Mouse (Mus musculus): Measurements from ENCODE around the gene March9. TPM values are rescaled to one million over a fixed set of nuclear protein-coding genes. Genes with fewer than 3 reads are reported as not detected.
"Not testable (repeated sequence)": the region's sequence is repeated elsewhere in the genome, so short reads cannot be mapped to it uniquely, and the experiment has no call there.

Gene March9
- polyA plus RNA-seq, 1 experiment from 2014 or later = 1.1 TPM

GRCm38 (mm10) chr10:127077515-127077914 lies 17.5 kb upstream of the March9 start:
- Histone ChIP-seq H3K9me3 (0 out of 2 replicates have a peak, but pooled peaks cover 3% of the 10 kb centered on the region), H3K4me3 (peak overlapping the region; percentile 68), H3K36me3 (replicated peaks) (no peaks in the 10 kb centered on the region), H3K4me1 (peaks cover 59% of the 10 kb centered on the region), H3K27me3 (ENCODE audit: poor library complexity, severe bottlenecking) (peaks cover 75% of the 10 kb centered on the region), H3K27ac (0 out of 2 replicates have a peak overlapping the region, but pooled peaks have one; percentile 25)
- WGBS = 5% methylated on average over 10 of the region's 10 CpGs
- no peak for DNase-seq (ENCODE audit: extremely low spot score, low spot score)

DNA sequence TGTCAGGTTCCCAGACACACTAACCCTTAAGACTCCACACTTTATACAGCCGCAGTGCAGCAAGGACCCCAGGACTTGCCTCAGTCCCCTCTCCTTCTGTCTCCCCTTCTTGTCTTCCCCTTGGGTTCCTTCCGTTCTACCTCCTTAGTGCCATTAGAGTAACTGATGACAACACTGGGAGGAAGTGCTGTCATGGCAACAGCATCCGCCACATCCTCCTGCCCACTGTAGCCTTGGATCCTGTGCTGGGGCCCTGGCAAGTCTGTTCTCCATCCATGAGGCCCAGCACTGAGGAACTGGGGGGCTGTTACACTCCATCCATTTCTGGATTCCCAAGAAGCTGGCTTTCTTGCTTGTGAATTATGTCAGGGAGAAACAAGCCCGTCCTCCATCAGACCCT lies 16.1 kb upstream of the March9 start:
- peaks cover 50% of the 10 kb centered on the region for H3K4me1 ChIP-seq

DNA sequence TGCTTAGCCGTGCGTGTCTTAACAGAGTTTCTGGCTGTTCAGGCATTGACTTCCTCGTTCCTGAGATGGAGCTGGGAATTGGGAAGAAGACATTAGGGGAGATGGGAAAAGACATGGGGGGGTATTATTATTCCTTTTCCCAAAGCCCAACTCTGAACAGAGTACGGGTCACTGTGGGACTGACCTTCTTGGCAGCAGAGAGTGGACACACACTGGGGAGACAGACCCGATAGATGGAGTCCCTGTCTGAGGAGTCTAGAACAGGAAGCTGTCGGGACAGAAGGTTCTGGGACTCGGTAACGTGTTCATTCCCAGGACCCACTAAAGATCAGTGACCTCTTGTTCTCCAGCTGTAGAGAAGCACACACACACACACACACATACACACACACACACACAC lies 15.7 kb upstream of the March9 start:
- H3K36me3 ChIP-seq (replicated peaks) = no peaks in the 10 kb centered on the region
- no peak overlapping the region for H3K4me3 ChIP-seq
- peaks cover 50% of the 10 kb centered on the region for H3K4me1 ChIP-seq
- H3K27me3 ChIP-seq (ENCODE audit: poor library complexity, severe bottlenecking) = peaks cover 56% of the 10 kb centered on the region
- WGBS = 76% methylated on average over 8 of the region's 8 CpGs
- H3K27ac ChIP-seq = no peak overlapping the region
- no peak for DNase-seq (ENCODE audit: extremely low spot score, low spot score)
- 0 out of 2 replicates have a peak, but pooled peaks cover 3% of the 10 kb centered on the region for H3K9me3 ChIP-seq

More for the DNA sequence above, 16.1 kb upstream of the March9 start:
- Histone ChIP-seq H3K9me3 (0 out of 2 replicates have a peak, but pooled peaks cover 3% of the 10 kb centered on the region), H3K4me3 (no peak overlapping the region), H3K36me3 (replicated peaks) (no peaks in the 10 kb centered on the region), H3K27me3 (ENCODE audit: poor library complexity, severe bottlenecking) (peaks cover 60% of the 10 kb centered on the region), H3K27ac (no peak overlapping the region)
- DNase-seq (ENCODE audit: extremely low spot score, low spot score) = no peak
- WGBS = 58% methylated on average over 4 of the region's 4 CpGs

GRCm38 (mm10) chr10:127075080-127075479 lies 15.1 kb upstream of the March9 start, which contains the start of gene Agap2:
Gene Agap2 (plus strand): TSS chr10:127075284.
- Histone ChIP-seq H3K4me3 (no peak within 1 kb of the TSS), H3K9me3 (0 out of 2 replicates have a peak, but pooled peaks cover 1% of the 10 kb centered on the region), H3K27me3 (ENCODE audit: poor library complexity, severe bottlenecking) (peaks cover 50% of the 10 kb centered on the region), H3K36me3 (replicated peaks) (no peaks in the 10 kb centered on the region), H3K4me1 (peaks cover 46% of the 10 kb centered on the region), H3K27ac (no peak within 1 kb of the TSS)
- WGBS = 79% methylated on average over 9 of the region's 9 CpGs
- no peak for DNase-seq (ENCODE audit: extremely low spot score, low spot score)

- DNase-seq (ENCODE audit: extremely low spot score, low spot score) = no peak
- Histone ChIP-seq H3K27me3 (ENCODE audit: poor library complexity, severe bottlenecking) (peaks cover 39% of the 10 kb centered on the region), H3K27ac (no peak overlapping the region), H3K9me3 (no peaks in the 10 kb centered on the region), H3K4me3 (no peak overlapping the region), H3K4me1 (peaks cover 43% of the 10 kb centered on the region), H3K36me3 (replicated peaks) (no peaks in the 10 kb centered on the region)
- 98% methylated on average over 1 of the region's 1 CpGs for WGBS
Observed at GRCm38 (mm10) chr10:127073981-127074380, 14.0 kb upstream of the March9 start.

- not testable (repeated sequence) for H3K9me3 ChIP-seq; H3K4me3 ChIP-seq; H3K27ac ChIP-seq; DNase-seq (ENCODE audit: extremely low spot score, low spot score); H3K36me3 ChIP-seq (replicated peaks)
- H3K27me3 ChIP-seq (ENCODE audit: poor library complexity, severe bottlenecking) = peaks cover 29% of the 10 kb centered on the region
- WGBS = 92% methylated on average over 2 of the region's 2 CpGs
- H3K4me1 ChIP-seq = peaks cover 43% of the 10 kb centered on the region
Observed at GRCm38 (mm10) chr10:127072969-127073368, 13.0 kb upstream of the March9 start.

GRCm38 (mm10) chr10:127072270-127072669 lies 12.3 kb upstream of the March9 start:
- H3K36me3 ChIP-seq (replicated peaks) = peaks cover 16% of the 10 kb centered on the region
- not testable (repeated sequence) for H3K4me3 ChIP-seq; H3K9me3 ChIP-seq; H3K27ac ChIP-seq; DNase-seq (ENCODE audit: extremely low spot score, low spot score)
- peaks cover 22% of the 10 kb centered on the region for H3K27me3 ChIP-seq (ENCODE audit: poor library complexity, severe bottlenecking)
- 89% methylated on average over 4 of the region's 4 CpGs for WGBS
- H3K4me1 ChIP-seq = peaks cover 43% of the 10 kb centered on the region

GRCm38 (mm10) chr10:127071203-127071602 lies 11.2 kb upstream of the March9 start:
- Histone ChIP-seq H3K27me3 (ENCODE audit: poor library complexity, severe bottlenecking) (peaks cover 12% of the 10 kb centered on the region; the same call in 1 of the 2 replicates), H3K4me1 (peaks cover 47% of the 10 kb centered on the region), H3K27ac (peak overlapping the region; percentile 92; the same call in 1 of the 2 replicates), H3K36me3 (replicated peaks) (peaks cover 27% of the 10 kb centered on the region), H3K9me3 (no peaks in the 10 kb centered on the region), H3K4me3 (peak overlapping the region; percentile 66)
- DNase-seq (ENCODE audit: extremely low spot score, low spot score) = no peak
- 86% methylated on average over 9 of the region's 9 CpGs for WGBS

DNA sequence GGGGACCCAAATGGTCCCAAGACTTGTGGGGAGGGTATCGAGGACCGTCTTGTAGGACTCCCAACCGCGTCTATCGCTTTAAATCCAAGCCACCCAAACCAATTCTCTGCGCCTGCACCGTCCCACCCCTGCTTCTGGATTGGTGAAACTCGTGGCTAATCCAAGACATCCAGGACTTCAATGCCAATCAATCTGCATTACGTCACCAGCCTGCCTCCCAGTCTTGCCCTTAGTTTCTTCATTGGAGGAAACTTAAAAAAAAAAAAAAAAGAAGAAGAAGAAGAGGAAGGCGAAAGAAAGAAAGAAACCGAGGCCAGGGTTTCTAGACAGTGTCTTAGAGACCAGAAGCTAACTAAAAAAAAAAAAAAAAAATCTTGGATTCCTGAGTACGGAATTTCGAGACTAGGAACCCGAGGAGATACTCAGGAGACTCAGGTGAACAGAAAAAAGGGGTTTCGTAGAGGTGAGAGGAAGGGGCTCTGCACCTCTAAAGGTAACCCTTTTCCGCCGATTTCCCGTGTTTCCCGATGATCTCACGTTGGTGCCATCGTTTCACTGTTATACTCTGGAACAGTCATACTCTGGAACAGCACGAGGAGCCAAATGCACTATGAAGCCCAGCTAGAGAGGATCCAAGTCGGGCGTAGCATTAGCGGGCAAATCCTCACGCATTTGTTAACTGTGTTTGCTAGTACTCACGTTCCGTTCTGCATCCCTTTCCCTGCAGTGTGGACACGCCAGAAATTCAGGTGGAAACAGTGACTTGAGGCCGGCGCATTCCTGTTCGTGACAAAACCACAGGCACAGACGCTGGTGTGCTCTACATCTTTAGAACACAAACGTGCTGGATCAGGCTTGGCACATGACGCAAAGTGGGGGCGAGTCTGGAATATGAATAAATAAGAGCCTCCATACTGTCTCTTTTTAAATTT lies 10.5 kb upstream of the March9 start, which contains the start of gene Tspan31:
Gene Tspan31, minus strand, starts transcription at position 75 of the 932 bp plus-strand sequence.
- peaks cover 51% of the 10 kb centered on the region for H3K4me1 ChIP-seq
- 4% methylated on average over 36 of the region's 36 CpGs for WGBS
- H3K4me3 ChIP-seq = peak within 1 kb of the TSS; percentile 66
- no peaks in the 10 kb centered on the region for H3K9me3 ChIP-seq
- peaks cover 6% of the 10 kb centered on the region; the same call in 1 of the 2 replicates for H3K27me3 ChIP-seq (ENCODE audit: poor library complexity, severe bottlenecking)
- H3K27ac ChIP-seq = peak within 1 kb of the TSS; percentile 92
- peaks cover 34% of the 10 kb centered on the region for H3K36me3 ChIP-seq (replicated peaks)
- peak; percentile 92 for DNase-seq (ENCODE audit: extremely low spot score, low spot score)

GRCm38 (mm10) chr10:127069281-127070189 lies 9.6 kb upstream of the March9 start:
- Histone ChIP-seq H3K36me3 (replicated peaks) (peaks cover 43% of the 10 kb centered on the region), H3K4me3 (peak overlapping the region; percentile 66), H3K9me3 (no peaks in the 10 kb centered on the region), H3K27ac (peak overlapping the region; percentile 92), H3K4me1 (peaks cover 55% of the 10 kb centered on the region), H3K27me3 (ENCODE audit: poor library complexity, severe bottlenecking) (no peaks in the 10 kb centered on the region)
- WGBS = 9% methylated on average over 30 of the region's 30 CpGs
- DNase-seq (ENCODE audit: extremely low spot score, low spot score) = no peak

- DNase-seq (ENCODE audit: extremely low spot score, low spot score) = no peak
- 87% methylated on average over 9 of the region's 9 CpGs for WGBS
- peak overlapping the region; percentile 66 for H3K4me3 ChIP-seq
- no peaks in the 10 kb centered on the region for H3K9me3 ChIP-seq
- peaks cover 59% of the 10 kb centered on the region for H3K4me1 ChIP-seq
- no peaks in the 10 kb centered on the region for H3K27me3 ChIP-seq (ENCODE audit: poor library complexity, severe bottlenecking)
- peak overlapping the region; percentile 92 for H3K27ac ChIP-seq
- peaks cover 48% of the 10 kb centered on the region for H3K36me3 ChIP-seq (replicated peaks)
Observed at GRCm38 (mm10) chr10:127068360-127069038, 8.5 kb upstream of the March9 start.
